Mouse (Mus musculus) intestine, embryonic 16.5 days (tissue): ENCODE results near the gene Gm16223. TPM values are rescaled to one million over a fixed set of nuclear protein-coding genes. Genes with fewer than 3 reads are reported as not detected.

Source experiments
- ATAC-seq: fragments of 200-750 bp; cut with Nextera tagmentation; 2 replicates; pipeline ENCODE4 v1.8.0; 2017; ENCODE audit warnings: moderate TSS enrichment, moderate library complexity
- H3K27ac ChIP-seq: fragments of 300-500 bp; sonication (generic); 2 replicates; pipeline ENCODE4 v1.5.1; 2014; ENCODE audit warnings: mild to moderate bottlenecking, low read length
- H3K27me3 ChIP-seq: fragments of 300-500 bp; sonication (generic); replicated peaks from 2 replicates; pipeline ENCODE4 v1.6.1; 2014; ENCODE audit warnings: low read length, control low read depth, mixed read lengths; ENCODE audit not compliant: control insufficient read depth, insufficient read depth
- H3K36me3 ChIP-seq: fragments of 300-500 bp; sonication (generic); 2 replicates; pipeline ENCODE4 v1.6.1; 2014; ENCODE audit warnings: low read length, control low read depth; ENCODE audit not compliant: control insufficient read depth, insufficient read depth
- H3K4me1 ChIP-seq: fragments of 300-500 bp; sonication (generic); 2 replicates; pipeline ENCODE4 v1.6.1; 2014; ENCODE audit warnings: low read length, control low read depth, mixed read lengths; ENCODE audit not compliant: control insufficient read depth, insufficient read depth
- H3K4me2 ChIP-seq: fragments of 300-500 bp; sonication (generic); 2 replicates; pipeline ENCODE4 v1.6.1; 2014; ENCODE audit warnings: low read depth, low read length, control low read depth
- H3K4me3 ChIP-seq: fragments of 300-500 bp; sonication (generic); 2 replicates; pipeline ENCODE4 v1.5.1; 2014; ENCODE audit warnings: mild to moderate bottlenecking, low read length
- H3K9ac ChIP-seq: fragments of 300-500 bp; sonication (generic); 2 replicates; pipeline ENCODE4 v1.6.1; 2014; ENCODE audit warnings: low read depth, low read length
- H3K9me3 ChIP-seq: fragments of 300-500 bp; sonication (generic); 2 replicates; pipeline ENCODE4 v1.6.1; 2016; ENCODE audit warnings: low read length, control low read depth; ENCODE audit not compliant: control insufficient read depth
- WGBS: fragments of 180-500 bp; shearing (Covaris S2); extraction: QIAGEN DNeasy Blood & Tissue Kit; methylation state at CpG from one replicate; pipeline ENCODE4 v1.1.7; 2014; 5-methylcytosine and 5-hydroxymethylcytosine counted together
- polyA plus RNA-seq: library from polyadenylated mRNA; unstranded; fragments of >200 nt; fragmentation: Nextera tagmentation; extraction: Ambion mirVana; gene quantifications from 2 replicates; pipeline ENCODE4 v1.2.1, GENCODE M21; 2015

Gene Gm16223
- polyA plus RNA-seq, 1 experiment from 2014 or later: not detected

- WGBS: 75% methylated on average over 5 of the region's 5 CpGs
- Histone ChIP-seq H3K36me3 (no peaks in the 10 kb centered on the region), H3K4me3 (no peak overlapping the region), H3K9ac (no peak overlapping the region), H3K9me3 (no peaks in the 10 kb centered on the region), H3K4me2 (no peak overlapping the region), H3K27me3 (no peaks in the 10 kb centered on the region), H3K27ac (no peak overlapping the region), H3K4me1 (no peaks in the 10 kb centered on the region)
- ATAC-seq: no peak
Measured at GRCm38 (mm10) chr5:42116586-42117346, 49.0 kb downstream of the Gm16223 start.

- H3K4me3 ChIP-seq: no peak overlapping the region
- H3K9ac ChIP-seq: no peak overlapping the region
- H3K27me3 ChIP-seq: no peaks in the 10 kb centered on the region
- no peaks in the 10 kb centered on the region for H3K9me3 ChIP-seq
- H3K27ac ChIP-seq: no peak overlapping the region
- ATAC-seq: no peak
- no peaks in the 10 kb centered on the region for H3K4me1 ChIP-seq
- no peaks in the 10 kb centered on the region for H3K36me3 ChIP-seq
- H3K4me2 ChIP-seq: no peak overlapping the region
Measured at GRCm38 (mm10) chr5:42125562-42125961, 57.8 kb downstream of the Gm16223 start.

- no peaks in the 10 kb centered on the region for H3K36me3 ChIP-seq
- no peak overlapping the region for H3K4me3 ChIP-seq
- ATAC-seq: no peak
- 63% methylated on average over 3 of the region's 3 CpGs for WGBS
- H3K9me3 ChIP-seq: no peaks in the 10 kb centered on the region
- H3K4me1 ChIP-seq: no peaks in the 10 kb centered on the region
- H3K9ac ChIP-seq: no peak overlapping the region
- no peak overlapping the region for H3K4me2 ChIP-seq
- H3K27me3 ChIP-seq: no peaks in the 10 kb centered on the region
- H3K27ac ChIP-seq: no peak overlapping the region
Measured at GRCm38 (mm10) chr5:42155626-42156025, 87.9 kb downstream of the Gm16223 start.

- Histone ChIP-seq H3K4me2 (no peak overlapping the region), H3K9ac (no peak overlapping the region), H3K9me3 (no peaks in the 10 kb centered on the region), H3K27ac (no peak overlapping the region), H3K27me3 (no peaks in the 10 kb centered on the region), H3K4me1 (no peaks in the 10 kb centered on the region), H3K36me3 (no peaks in the 10 kb centered on the region), H3K4me3 (no peak overlapping the region)
- no peak for ATAC-seq
- WGBS: 77% methylated on average over 2 of the region's 2 CpGs
Measured at GRCm38 (mm10) chr5:42164731-42165130, 97.0 kb downstream of the Gm16223 start.

- ATAC-seq: no peak
- Histone ChIP-seq H3K4me1 (no peaks in the 10 kb centered on the region), H3K4me3 (no peak overlapping the region), H3K9ac (no peak overlapping the region), H3K9me3 (no peaks in the 10 kb centered on the region), H3K27ac (no peak overlapping the region), H3K4me2 (no peak overlapping the region), H3K27me3 (no peaks in the 10 kb centered on the region), H3K36me3 (no peaks in the 10 kb centered on the region)
- WGBS: 54% methylated on average over 1 of the region's 1 CpGs
Measured at GRCm38 (mm10) chr5:42166311-42166710, 98.6 kb downstream of the Gm16223 start.

GRCm38 (mm10) chr5:42168071-42168470 is 100.3 kb downstream of the Gm16223 start:
- Histone ChIP-seq H3K4me2 (no peak overlapping the region), H3K27me3 (no peaks in the 10 kb centered on the region), H3K9ac (no peak overlapping the region), H3K4me3 (no peak overlapping the region), H3K36me3 (no peaks in the 10 kb centered on the region), H3K27ac (no peak overlapping the region), H3K9me3 (no peaks in the 10 kb centered on the region), H3K4me1 (no peaks in the 10 kb centered on the region)
- no peak for ATAC-seq
- 93% methylated on average over 3 of the region's 3 CpGs for WGBS

- H3K36me3 ChIP-seq: no peaks in the 10 kb centered on the region
- H3K27me3 ChIP-seq: no peaks in the 10 kb centered on the region
- no peak overlapping the region for H3K27ac ChIP-seq
- H3K9ac ChIP-seq: no peak overlapping the region
- H3K4me3 ChIP-seq: no peak overlapping the region
- no peak for ATAC-seq
- H3K4me2 ChIP-seq: no peak overlapping the region
- no peaks in the 10 kb centered on the region for H3K4me1 ChIP-seq
- whole genome bisulfite sequencing: 75% methylated on average over 5 of the region's 5 CpGs
- no peaks in the 10 kb centered on the region for H3K9me3 ChIP-seq
Measured at GRCm38 (mm10) chr5:42168785-42169184, 101.0 kb downstream of the Gm16223 start.

- WGBS: 62% methylated on average over 2 of the region's 2 CpGs
- Histone ChIP-seq H3K9ac (no peak overlapping the region), H3K27me3 (no peaks in the 10 kb centered on the region), H3K4me3 (no peak overlapping the region), H3K4me2 (no peak overlapping the region), H3K4me1 (no peaks in the 10 kb centered on the region), H3K36me3 (no peaks in the 10 kb centered on the region), H3K27ac (no peak overlapping the region), H3K9me3 (no peaks in the 10 kb centered on the region)
- no peak for ATAC-seq
Measured at GRCm38 (mm10) chr5:42174109-42174508, 106.3 kb downstream of the Gm16223 start.

GRCm38 (mm10) chr5:42175424-42175823 is 107.7 kb downstream of the Gm16223 start:
- H3K36me3 ChIP-seq: no peaks in the 10 kb centered on the region
- H3K4me2 ChIP-seq: no peak overlapping the region
- H3K27ac ChIP-seq: no peak overlapping the region
- WGBS: 57% methylated on average over 2 of the region's 2 CpGs
- H3K9ac ChIP-seq: no peak overlapping the region
- ATAC-seq: no peak
- no peak overlapping the region for H3K4me3 ChIP-seq
- H3K4me1 ChIP-seq: no peaks in the 10 kb centered on the region
- H3K27me3 ChIP-seq: no peaks in the 10 kb centered on the region
- no peaks in the 10 kb centered on the region for H3K9me3 ChIP-seq

- H3K27ac ChIP-seq: no peak overlapping the region
- H3K4me2 ChIP-seq: no peak overlapping the region
- H3K27me3 ChIP-seq: no peaks in the 10 kb centered on the region
- no peak overlapping the region for H3K9ac ChIP-seq
- 70% methylated on average over 3 of the region's 3 CpGs for WGBS
- no peaks in the 10 kb centered on the region for H3K36me3 ChIP-seq
- H3K4me3 ChIP-seq: no peak overlapping the region
- H3K9me3 ChIP-seq: no peaks in the 10 kb centered on the region
- no peak for ATAC-seq
- no peaks in the 10 kb centered on the region for H3K4me1 ChIP-seq
Measured at GRCm38 (mm10) chr5:42198493-42198892, 130.7 kb downstream of the Gm16223 start.
